Mouse (Mus musculus) subcutaneous adipose tissue, adult 2 months (tissue): ENCODE measurements around the gene Podnl1. TPM values are rescaled to one million over a fixed set of nuclear protein-coding genes. Genes with fewer than 3 reads are reported as not detected.

Source experiments
- polyA plus RNA-seq: library from polyadenylated mRNA; depleted of rRNA; stranded (reverse); fragments of >200 nt; gene quantifications from 2 replicates; pipeline ENCODE4 v1.2.3, GENCODE M21; 2012; ENCODE audit warnings: low replicate concordance; rRNA removed

Gene Podnl1
- 2.0 and 2.4 TPM in 2 replicates for polyA plus RNA-seq

GRCm38 (mm10) chr8:84125656-84126055, at the start of gene Podnl1:
Podnl1 (plus strand) TSS chr8:84125989.

GRCm38 (mm10) chr8:84104697-84105609, 20.8 kb upstream of the Podnl1 start, which contains the start of gene Dcaf15:
Dcaf15 (minus strand) TSS chr8:84104768.

DNA sequence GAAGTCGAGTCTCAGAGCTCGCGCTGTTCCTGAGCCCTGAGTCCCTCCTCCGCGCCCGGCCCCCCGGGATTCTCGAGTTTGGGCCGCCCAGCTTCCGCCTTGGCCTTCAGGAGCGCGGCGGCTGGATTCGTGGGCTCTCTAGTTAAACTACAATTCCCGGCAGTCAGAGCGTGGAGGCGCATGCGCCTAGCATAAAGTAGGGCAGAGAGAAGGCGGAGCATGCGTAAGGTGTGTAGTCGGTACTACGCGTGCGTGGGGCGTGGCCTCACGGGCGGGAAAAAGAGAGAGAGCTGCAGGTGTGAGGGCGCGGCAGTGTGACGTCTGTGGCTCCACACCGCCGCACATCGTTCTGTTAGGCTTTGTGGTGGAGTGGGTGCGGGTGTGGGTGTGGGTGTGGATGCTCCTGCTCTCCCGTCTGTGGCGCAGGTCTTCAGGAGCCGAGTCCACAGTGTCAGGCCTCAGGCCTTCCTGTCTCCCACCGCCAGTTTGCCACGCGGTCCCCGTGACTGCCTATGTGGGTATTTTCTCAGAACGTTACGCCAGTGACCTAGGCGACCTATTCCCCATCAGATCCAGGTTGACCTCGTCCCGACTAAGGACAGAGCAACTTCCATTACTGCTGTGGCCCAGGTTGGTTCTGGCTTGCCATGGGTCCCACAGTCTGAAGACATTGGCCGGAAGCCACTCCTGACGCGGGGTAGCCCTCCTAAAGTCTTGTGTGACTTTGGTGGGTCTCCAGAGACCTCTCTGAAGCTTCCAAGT, 22.2 kb downstream of the Podnl1 start, which contains the start of the genes Cc2d1a and 4930432K21Rik:
TSS of gene Cc2d1a (minus strand) at position 168 of the 762 bp plus-strand sequence.
TSS of gene 4930432K21Rik (plus strand) at position 257 of the 762 bp plus-strand sequence.

Other genes starting within 250 kb of the Podnl1 start
- gene Adgrl1, start 225.9 kb upstream of the Podnl1 start, polyA plus RNA-seq, result 33.2 and 156 TPM in 2 replicates
- 1.9 and 5.0 TPM in 2 replicates for gene Gm10644, start 170.8 kb upstream of the Podnl1 start, polyA plus RNA-seq
- 4.3 and 13.9 TPM in 2 replicates for gene Asf1b, start 170.5 kb upstream of the Podnl1 start, polyA plus RNA-seq
- 150 and 220 TPM in 2 replicates for gene Prkaca, start 153.0 kb upstream of the Podnl1 start, polyA plus RNA-seq
- 30.8 and 82.0 TPM in 2 replicates for gene Samd1, start 128.3 kb upstream of the Podnl1 start, polyA plus RNA-seq
- 0.39 TPM in 1 of 2 replicates, not detected in the other for gene 1700067K01Rik, start 124.5 kb upstream of the Podnl1 start, polyA plus RNA-seq
- 0.24 and 0.27 TPM in 2 replicates for gene 2210011C24Rik, start 113.8 kb upstream of the Podnl1 start, polyA plus RNA-seq
- gene Palm3, start 104.5 kb upstream of the Podnl1 start, polyA plus RNA-seq, result 0.24 and 2.2 TPM in 2 replicates
- gene Il27ra, start 83.4 kb upstream of the Podnl1 start, polyA plus RNA-seq, result 6.8 and 7.1 TPM in 2 replicates
- 0.23 and 0.31 TPM in 2 replicates for gene Rln3, start 81.0 kb upstream of the Podnl1 start, polyA plus RNA-seq
- gene Gm10643, start 60.9 kb upstream of the Podnl1 start, polyA plus RNA-seq, result 0.59 and 2.2 TPM in 2 replicates
- gene Rfx1, start 59.2 kb upstream of the Podnl1 start, polyA plus RNA-seq, result 13.7 and 31.8 TPM in 2 replicates
- gene Dcaf15, start 21.2 kb upstream of the Podnl1 start, polyA plus RNA-seq, result 30.1 and 50.5 TPM in 2 replicates
- gene Cc2d1a, start 21.9 kb downstream of the Podnl1 start, polyA plus RNA-seq, result 22.7 and 43.0 TPM in 2 replicates
- 0.67 and 1.2 TPM in 2 replicates for gene 4930432K21Rik, start 22.0 kb downstream of the Podnl1 start, polyA plus RNA-seq
- gene Nanos3, start 59.2 kb downstream of the Podnl1 start, polyA plus RNA-seq, result 0.73 and 4.0 TPM in 2 replicates
- gene Zswim4, start 111.1 kb downstream of the Podnl1 start, polyA plus RNA-seq, result 11.0 and 16.1 TPM in 2 replicates
- 129 and 160 TPM in 2 replicates for gene D8Ertd738e, start 123.7 kb downstream of the Podnl1 start, polyA plus RNA-seq
- gene Mri1, start 131.3 kb downstream of the Podnl1 start, polyA plus RNA-seq, result 33.1 and 104 TPM in 2 replicates
- gene Ccdc130, start 144.4 kb downstream of the Podnl1 start, polyA plus RNA-seq, result 35.7 and 49.0 TPM in 2 replicates